Mouse (Mus musculus): ENCODE data around the gene Itpr2.

The Itpr2 gene

GRCm38 (mm10) chr6:146269291-146269690 lies 232.7 kb downstream of the Itpr2 start:
- DNase-seq (ENCODE audit: low spot score in 2 of 2) = no peak

- DNase-seq (ENCODE audit: low spot score in 2 of 2) = no peak
Measured at GRCm38 (mm10) chr6:146260674-146261376, 241.2 kb downstream of the Itpr2 start.

DNA sequence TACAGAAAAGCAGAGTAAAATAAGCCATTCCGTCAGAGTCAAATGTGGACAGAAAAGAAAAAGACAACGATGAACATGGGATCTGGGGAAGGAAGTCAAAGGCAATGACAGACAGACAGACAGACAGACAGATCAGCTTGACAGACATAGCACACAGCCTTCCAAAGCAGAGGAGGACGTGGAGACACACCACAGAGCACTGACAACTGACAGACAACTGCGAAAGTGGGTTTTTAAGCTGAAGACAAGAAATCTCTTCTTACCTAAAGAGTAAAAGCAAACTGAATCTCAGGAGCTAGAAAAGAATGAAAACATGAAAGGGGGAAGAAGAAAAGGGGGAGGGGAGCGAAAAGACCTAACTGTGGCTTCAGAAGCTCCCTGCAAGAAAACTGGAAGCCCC lies 243.3 kb downstream of the Itpr2 start:
- DNase-seq (ENCODE audit: low spot score in 2 of 2) = no peak

- DNase-seq (ENCODE audit: low spot score in 2 of 2) = no peak
Measured at GRCm38 (mm10) chr6:146258261-146258660, 243.8 kb downstream of the Itpr2 start.

- DNase-seq (ENCODE audit: low spot score in 2 of 2) = no peak
Measured at GRCm38 (mm10) chr6:146256947-146257670, 244.9 kb downstream of the Itpr2 start.

DNA sequence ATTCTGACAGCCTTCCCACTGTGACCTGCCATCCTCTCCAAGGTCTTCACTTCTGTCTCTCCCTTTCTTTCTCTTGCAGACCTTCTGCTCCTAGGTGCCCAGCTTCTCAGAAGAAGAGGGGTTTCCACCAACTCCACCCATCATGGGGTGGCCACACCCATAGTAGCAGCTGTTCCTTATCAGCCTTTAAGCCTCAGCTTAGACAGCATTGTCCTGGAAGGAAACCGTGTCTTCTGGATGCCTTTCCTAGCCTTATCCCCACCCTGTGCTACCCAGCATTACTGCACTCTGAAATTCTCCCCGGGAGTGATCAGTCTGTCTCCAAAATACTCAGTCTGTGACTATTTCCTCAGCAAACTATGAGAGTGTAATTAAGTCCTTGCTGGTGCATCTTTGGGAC lies 245.6 kb downstream of the Itpr2 start:
- no peak for DNase-seq (ENCODE audit: low spot score in 2 of 2)

DNA sequence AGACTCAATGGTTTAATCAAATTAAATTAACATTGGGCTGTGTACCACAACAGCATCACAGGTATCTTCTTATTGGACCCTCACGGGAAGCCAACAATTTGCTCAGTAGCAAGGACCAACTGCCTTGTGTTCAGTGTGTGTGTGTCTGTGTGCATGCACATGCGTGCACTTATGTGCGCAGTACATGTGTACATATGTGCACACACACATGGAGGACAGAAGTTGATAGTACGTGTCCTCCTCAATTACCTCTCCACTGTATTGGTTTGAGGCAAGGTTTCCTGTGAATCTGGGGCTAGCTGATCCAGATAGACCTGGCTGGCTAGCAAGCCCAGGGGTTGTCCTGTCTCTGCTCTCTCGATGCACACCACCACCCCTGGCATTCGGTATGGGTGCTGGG lies 246.4 kb downstream of the Itpr2 start:
- no peak for DNase-seq (ENCODE audit: low spot score in 2 of 2)

DNA sequence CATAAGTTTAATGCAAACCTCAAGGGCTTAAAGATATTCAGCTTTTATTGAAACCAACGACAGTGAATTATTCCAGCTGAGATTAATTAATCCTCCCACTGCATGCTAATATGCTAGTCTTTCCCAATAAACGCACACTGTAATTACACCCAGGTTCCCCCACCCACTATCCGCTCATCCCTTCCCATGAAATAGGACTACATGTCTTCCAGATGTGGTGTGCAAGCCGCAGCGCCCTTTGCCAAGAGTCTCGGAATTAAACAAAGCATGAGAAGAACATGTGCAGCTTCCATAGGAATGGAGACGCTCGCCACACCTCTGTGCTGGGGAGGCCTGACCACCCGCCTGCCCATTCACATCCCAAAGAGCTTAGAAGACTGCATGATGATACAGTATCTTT lies 247.1 kb downstream of the Itpr2 start:
- no peak for DNase-seq (ENCODE audit: low spot score in 2 of 2)

DNA sequence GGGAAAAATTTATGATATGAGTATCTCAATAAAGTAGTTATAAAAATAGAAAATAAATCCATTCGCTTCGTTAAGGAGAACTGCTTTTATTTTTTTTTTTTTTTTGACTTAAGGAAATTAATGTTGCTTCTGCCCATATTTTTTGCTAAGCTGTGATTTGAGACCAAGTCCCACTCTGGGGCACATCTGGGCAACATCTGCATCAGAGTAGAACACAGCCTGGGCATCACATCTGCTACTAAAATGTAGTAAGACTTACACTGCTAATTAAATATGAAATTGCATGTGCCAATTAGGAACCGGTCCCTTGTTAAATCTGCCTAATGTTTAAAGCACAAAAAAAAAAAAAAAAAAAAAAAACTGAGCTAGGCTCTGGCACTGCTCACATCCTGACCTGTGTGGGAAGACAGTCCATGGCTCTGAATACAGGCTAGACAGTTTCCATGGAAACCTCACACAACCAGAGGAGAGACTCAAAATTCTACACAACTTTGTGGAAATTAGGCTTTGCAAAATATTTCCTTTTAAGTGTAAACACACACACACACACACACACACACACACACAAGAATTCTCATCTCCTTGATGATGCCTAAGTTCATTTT lies 247.7 kb downstream of the Itpr2 start:
- DNase-seq (ENCODE audit: low spot score in 2 of 2) = no peak

DNA sequence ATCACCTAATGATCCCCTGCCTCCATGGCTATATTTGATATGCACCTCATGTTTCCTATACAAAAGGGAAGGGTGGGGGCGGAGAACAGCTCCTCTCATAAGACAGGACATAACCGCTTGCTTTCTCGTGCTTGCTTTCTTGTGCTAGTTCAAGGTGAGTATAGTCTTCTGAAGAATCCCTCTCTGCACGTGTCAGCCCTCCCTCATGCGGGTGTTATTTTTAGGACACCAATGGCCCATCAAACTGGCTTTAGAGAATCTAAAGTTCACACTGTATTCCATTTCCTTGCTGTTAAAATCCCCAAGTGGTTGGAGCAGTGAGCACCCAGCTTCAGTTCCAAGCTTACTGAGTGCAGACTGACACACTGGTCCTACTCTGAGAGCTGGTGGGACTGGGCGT lies 252.9 kb downstream of the Itpr2 start:
- no peak for DNase-seq (ENCODE audit: low spot score in 2 of 2)

DNA sequence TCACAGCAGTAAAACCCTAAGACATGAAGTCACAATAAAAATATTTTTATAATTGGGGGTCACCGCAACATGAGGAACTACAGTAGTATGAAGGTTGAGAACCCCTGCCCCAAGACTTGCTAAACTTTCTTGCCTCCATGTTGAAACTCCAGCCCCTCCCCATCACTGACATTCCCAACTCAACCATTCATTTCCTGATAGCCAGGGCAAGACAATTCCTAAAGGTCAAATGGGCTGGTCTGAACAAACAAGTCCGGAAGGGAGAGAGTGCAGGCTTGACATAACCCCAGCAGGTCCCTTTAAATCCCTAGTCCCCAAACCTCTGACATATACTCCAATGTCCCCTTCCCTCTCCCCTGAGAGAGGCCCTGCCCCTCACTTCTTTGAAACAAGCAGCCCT lies 253.7 kb downstream of the Itpr2 start:
- DNase-seq (ENCODE audit: low spot score in 2 of 2) = no peak

DNA sequence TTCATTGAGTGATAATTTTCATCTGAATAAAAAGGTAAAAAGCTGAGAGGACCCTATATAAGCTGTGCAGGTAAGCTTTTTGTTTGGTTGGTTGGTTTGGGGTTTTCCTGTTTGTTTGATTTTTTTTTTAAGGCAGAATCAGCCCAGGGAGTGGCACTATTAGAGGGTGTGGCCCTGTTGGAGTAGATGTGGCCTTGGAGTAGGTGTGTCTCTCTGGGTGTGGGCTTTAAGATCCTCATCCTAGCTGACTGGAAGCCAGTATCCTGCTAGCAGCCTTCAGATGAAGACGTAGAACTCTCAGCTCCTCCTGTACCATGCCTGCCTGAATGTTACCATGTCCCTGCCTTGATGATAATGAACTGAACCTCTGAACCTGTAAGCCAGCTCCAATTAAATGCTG lies 254.1 kb downstream of the Itpr2 start:
- no peak for DNase-seq (ENCODE audit: low spot score in 2 of 2)

DNA sequence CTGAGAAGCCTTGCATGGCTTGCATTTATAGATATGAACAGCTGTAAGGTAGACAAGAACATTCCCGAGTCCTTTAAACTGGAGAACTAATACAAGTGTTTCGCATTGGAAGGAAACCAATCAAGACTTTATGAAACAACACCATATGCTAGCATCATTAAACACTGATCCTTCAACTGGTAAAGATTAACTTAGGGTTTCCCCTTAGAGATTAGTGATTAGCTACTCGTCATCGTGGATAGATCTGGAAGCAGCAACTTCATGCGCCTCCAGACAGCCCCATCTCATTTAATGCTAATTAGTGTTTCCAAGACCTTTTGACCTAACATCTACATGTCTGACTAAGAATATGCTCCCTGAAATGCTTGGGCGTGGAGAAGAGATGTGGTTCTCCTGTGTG lies 255.7 kb downstream of the Itpr2 start:
- DNase-seq (ENCODE audit: low spot score in 2 of 2) = no peak

DNA sequence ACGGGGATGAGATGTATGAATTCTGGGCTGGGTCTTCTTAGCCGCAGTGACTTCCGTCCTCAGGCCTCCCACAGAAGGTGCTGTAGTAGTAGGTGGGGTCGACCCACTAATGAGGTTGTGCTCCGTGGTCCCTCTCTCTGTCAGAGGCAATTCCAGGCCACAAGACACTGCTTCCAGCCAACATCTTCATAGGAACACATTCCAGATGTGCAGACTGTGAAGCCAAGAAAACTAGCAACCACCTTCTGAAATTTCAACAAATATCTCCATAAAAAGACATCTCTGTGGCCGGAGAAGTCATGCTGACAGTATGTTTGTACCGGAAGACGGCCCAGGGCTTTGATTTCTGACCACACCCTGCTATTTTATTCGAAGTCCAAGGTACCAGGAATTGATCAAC lies 256.1 kb downstream of the Itpr2 start:
- DNase-seq (ENCODE audit: low spot score in 2 of 2) = no peak

- no peak for DNase-seq (ENCODE audit: low spot score in 2 of 2)
Measured at GRCm38 (mm10) chr6:146243068-146243467, 259.0 kb downstream of the Itpr2 start.

GRCm38 (mm10) chr6:146241336-146241735 lies 260.7 kb downstream of the Itpr2 start:
- DNase-seq (ENCODE audit: low spot score in 2 of 2) = no peak

DNA sequence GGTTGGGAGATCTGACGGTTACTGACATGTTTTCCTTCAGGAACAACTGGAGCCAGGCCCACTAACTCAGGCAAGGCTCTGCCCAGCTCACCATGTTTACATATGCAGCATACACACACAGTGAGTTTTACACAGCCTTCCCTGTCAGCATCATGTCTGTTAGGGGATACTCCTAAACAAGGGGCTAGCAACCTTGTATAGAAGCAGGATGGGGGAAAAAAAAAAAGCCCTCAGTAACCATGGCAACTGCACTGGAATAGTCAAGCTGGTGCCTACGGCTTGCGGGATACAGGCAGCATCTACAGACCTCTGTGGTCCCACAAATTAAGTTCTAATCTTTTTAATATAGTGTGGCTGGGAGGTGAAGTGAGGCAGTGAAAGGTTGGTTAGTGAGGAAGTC lies 266.9 kb downstream of the Itpr2 start:
- no peak for DNase-seq (ENCODE audit: low spot score in 2 of 2)

DNA sequence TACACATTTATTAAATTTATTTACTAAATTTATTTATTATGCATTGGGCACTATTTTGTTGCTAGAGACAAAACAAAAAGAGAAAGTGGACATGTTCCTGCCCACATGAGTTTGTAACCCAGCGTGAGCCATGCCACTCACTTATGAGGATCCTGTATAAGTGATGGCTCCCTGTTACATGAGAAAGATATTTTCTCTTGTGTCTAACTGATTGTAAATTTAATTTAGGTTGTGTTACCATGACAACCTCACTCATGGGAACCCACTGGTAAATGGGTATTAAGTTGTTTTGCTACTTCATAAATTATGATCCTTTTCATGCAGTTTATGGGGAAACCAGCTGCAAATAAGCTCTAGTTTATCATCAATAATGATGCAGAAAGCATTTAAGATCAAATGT lies 267.6 kb downstream of the Itpr2 start:
- DNase-seq (ENCODE audit: low spot score in 2 of 2) = no peak

GRCm38 (mm10) chr6:146230903-146231302 lies 271.1 kb downstream of the Itpr2 start:
- DNase-seq (ENCODE audit: low spot score in 2 of 2) = no peak

- no peak for DNase-seq (ENCODE audit: low spot score in 2 of 2)
Measured at GRCm38 (mm10) chr6:146230373-146230788, 271.6 kb downstream of the Itpr2 start.

DNA sequence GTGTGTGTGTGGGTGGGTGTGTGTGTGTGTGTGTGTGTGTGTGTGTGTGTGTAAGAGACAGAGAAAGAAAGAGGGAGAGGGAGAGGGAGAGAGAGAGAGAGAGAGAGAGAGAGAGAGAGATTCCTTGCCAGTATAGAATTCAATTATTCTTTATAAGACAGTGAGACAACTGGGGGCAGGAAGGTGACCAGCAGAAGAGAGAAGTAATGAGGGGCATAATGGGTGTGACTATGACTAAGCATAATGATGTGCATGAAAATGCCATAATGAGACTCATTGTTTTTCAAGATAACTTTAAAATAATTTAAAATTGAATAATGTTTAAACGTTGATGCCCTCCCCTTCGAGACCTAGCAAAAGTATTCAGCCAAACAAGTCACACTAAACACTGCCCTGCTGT lies 272.1 kb downstream of the Itpr2 start:
- DNase-seq (ENCODE audit: low spot score in 2 of 2) = no peak

GRCm38 (mm10) chr6:146229519-146229918 lies 272.5 kb downstream of the Itpr2 start:
- DNase-seq (ENCODE audit: low spot score in 2 of 2) = no peak

DNA sequence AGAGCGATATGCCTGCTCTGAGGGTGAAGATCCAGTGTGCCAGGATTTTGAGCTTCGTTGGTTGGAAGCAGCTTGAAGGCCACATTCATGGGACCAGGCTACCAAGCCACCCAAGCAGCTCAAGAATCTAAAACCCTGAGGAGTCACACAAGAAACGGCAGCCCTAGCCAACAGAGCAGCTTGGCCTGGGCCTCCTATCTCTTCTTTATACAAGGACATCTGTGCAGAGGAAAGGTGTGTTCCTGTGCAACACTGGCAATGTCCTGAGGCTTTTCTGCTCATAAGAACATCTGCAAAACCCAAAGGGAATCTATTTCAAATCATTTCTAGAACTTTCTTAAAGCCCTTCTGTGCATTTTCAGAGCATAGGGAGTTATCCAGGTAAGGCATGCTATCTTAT lies 274.0 kb downstream of the Itpr2 start:
- no peak for DNase-seq (ENCODE audit: low spot score in 2 of 2)
